9 mouse cellular contexts compared by ENCODE assay signal in the genomic region with DNA sequence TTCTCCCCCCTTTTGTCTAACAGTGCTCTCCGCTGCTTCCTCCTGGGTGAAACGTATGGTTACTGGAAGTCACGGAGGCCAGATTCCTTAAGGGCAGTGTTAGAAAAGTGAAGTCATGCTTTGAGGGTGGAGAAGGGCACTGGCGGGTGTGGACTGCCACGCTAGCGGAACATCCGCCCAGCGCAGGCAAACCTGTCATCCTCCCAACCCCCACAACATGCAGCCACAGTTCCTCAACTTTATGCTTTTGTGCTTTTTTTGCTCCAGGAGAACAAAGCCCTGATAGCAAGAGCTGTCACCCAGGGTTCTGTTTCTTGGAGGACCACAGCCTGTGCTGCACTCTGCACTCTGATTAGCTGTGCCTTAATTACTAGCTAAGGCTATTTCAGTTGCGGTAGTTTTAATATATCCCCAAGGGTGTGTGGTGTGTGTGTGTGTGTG. TPM values are rescaled to one million over a fixed set of nuclear protein-coding genes. Genes with fewer than 3 reads are reported as not detected.
DNase-seq lines count a peak whose midpoint lies in the region; ATAC-seq lines count a peak whose summit lies in the region.
"Had no signal": no experiment of that assay in that cellular context is flagged by ENCODE, and none has a peak within 500 bp of the region (broad histone marks: within the 10 kb centered on the region; RNA-seq: fewer than 3 reads in every experiment).

No protein-coding gene starts in this region.

- ATAC-seq in heart, embryonic 12.5 days (ENCODE audit: insufficient number of reproducible peaks, low FRiP score): no peak; the same call in 1 of the 2 replicates
- ATAC-seq in megakaryocyte progenitor cell, adult 5-6 weeks (replicated peaks; ENCODE audit: poor library complexity): peak; percentile 89

- H3K27ac ChIP-seq in heart, embryonic 12.5 days (ENCODE audit: poor library complexity, severe bottlenecking): no peak overlapping the region

- H3K4me3 ChIP-seq in heart, embryonic 12.5 days: 0 out of 2 replicates have a peak overlapping the region, but pooled peaks have one; percentile 8
- H3K4me3 ChIP-seq: myocyte had no signal

- H3K4me1 ChIP-seq in heart, embryonic 12.5 days (replicated peaks): peaks cover 15% of the 10 kb centered on the region

- DNase-seq in right cerebral cortex, postnatal 10 days (ENCODE audit: low spot score in 2 of 2): peak; percentile 35 to 40
- no peak for DNase-seq in right cerebral cortex, postnatal 25 days
- DNase-seq in cerebellum, postnatal 36 days: peak; percentile 17 to 38
- DNase-seq in kidney, postnatal 4 days: peak; percentile 36 to 61
- peak; percentile 57 for DNase-seq in thymus, postnatal 0 days (ENCODE audit: low spot score)
- DNase-seq in gastrocnemius, postnatal 10 days: no peak

- H3K27me3 ChIP-seq in heart, embryonic 12.5 days (replicated peaks): no peaks in the 10 kb centered on the region

- peak overlapping the region; percentile 54 for H3K4me2 ChIP-seq in heart, embryonic 12.5 days

- no peak overlapping the region for H3K9ac ChIP-seq in heart, embryonic 12.5 days

- no peaks in the 10 kb centered on the region for H3K9me3 ChIP-seq in heart, embryonic 12.5 days (replicated peaks)

- H3K36me3 ChIP-seq in heart, embryonic 12.5 days: no peaks in the 10 kb centered on the region

- 22% methylated on average over 9 of the region's 9 CpGs for WGBS in heart, embryonic 12.5 days

RNA-seq across cellular contexts. Expression of gene Akap6, which starts 2.0 kb away (rescaled TPM):
- 9.7 and 10.5 TPM in 2 replicates for polyA plus RNA-seq in heart, embryonic 12.5 days (2016; fragmentation: Nextera tagmentation; extraction: Ambion mirVana)
- total RNA-seq in megakaryocyte progenitor cell, adult 5-6 weeks (2015): not detected in 2 replicates
- 0.08 TPM in 1 of 2 replicates, not detected in the other for total RNA-seq in megakaryocyte progenitor cell, adult 5-6 weeks (2017)
- polyA plus RNA-seq in thymus, postnatal 0 days (2015; fragmentation: Nextera tagmentation; extraction: Ambion mirVana): 0.40 and 0.53 TPM in 2 replicates
- total RNA-seq in gastrocnemius, postnatal 10 days (2021): 10 to 100 TPM; 50.8 to 56.3 TPM

Comparison
In these comparisons a context has a peak if more than half of its experiments do, and no peak if none do; other contexts are left out.
1. DNase-seq: peak in right cerebral cortex, postnatal 10 days (2 of 2), cerebellum, postnatal 36 days (2 of 2), kidney, postnatal 4 days (2 of 2) and thymus, postnatal 0 days (single experiment); none in right cerebral cortex, postnatal 25 days (single experiment) and gastrocnemius, postnatal 10 days (single experiment).
2. RNA of gene Akap6, which starts 2.0 kb away (total RNA-seq): 50.8 to 56.3 TPM in gastrocnemius, postnatal 10 days; 0.08 TPM in megakaryocyte progenitor cell, adult 5-6 weeks; every median in the first group is over 10 times any median in the second.